Mouse (Mus musculus): Measurements from ENCODE around the gene Mical2.

The Mical2 gene

DNA sequence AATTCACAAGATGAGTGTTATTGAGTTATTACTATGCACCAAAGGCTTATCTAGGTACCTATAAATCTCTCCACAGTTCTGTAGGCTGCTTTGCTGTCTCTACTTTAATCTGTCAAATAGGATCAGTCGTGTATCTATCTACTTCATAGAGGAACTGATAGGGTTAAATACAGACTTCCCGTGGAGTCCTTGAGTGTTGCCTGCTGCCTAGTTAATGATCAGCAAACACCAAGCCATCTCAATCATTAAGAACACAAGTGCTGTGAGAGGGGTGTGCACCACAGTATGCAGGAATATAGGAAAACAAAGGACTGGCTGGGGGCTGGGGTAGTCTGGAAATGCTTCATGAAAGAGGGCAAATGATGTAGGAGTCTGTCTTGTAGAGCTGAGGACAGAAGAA is 50.2 kb downstream of the Mical2 start:
- DNase-seq (ENCODE audit: low spot score in 2 of 2), result no peak

DNA sequence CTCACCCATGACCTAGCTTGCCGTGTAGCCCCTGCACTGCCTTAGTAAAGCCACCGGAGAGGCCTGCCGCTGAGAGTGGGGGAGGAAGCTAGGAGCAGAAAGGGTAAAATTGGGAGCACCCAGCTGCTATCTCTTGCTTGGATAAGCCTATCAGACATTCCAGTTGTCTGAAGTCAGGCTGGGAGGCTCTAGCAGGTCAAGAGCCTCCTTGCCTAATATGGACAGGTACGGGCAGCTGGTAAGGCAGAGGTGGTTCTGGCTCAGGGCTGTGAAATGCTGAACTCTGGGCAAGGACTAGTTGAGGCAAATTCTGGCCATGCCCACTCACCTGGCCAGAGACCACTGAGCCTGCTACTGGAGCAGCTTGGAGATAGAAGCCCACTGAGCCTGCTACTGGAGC is 51.2 kb downstream of the Mical2 start:
- no peak for DNase-seq (ENCODE audit: low spot score in 2 of 2)

DNA sequence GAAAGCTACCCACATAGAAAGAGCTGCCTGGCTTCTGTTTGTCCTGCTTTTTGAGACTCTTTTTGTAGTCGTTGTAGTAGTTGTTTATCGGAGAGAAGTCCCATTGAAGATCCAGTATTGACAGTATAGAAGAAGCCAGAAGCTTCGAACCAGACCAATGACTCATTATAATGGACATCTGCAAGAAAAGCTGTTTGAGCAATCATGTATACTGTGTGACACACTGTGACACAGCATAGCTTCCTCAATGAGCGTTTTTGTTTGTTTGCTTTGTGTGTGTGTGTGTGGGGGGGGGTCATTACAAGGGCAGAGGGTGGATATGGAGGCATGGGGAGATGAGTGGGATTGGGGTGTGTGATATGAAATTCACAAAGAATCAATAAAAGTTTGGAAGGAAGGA is 53.0 kb downstream of the Mical2 start:
- DNase-seq (ENCODE audit: low spot score in 2 of 2), result no peak

DNA sequence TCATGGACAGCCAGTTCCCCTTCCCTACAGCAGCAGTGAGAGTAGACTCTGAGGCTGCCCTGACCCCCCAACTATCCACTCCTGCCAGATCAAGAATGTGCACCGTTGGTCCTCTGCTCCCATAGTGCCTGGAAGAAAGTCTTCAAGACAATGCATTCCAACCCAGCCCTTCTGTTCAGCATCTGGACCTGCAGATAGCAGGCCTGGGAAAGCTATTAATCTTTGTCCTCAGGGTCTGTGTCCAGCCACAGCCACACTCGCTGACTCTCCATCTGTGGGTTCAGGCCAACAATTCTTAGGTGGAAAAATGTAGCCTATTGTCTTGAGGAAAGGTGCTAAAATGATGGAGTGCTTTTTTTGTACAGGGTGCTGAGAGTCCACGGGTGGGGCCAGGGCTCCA is 54.8 kb downstream of the Mical2 start:
- DNase-seq (ENCODE audit: low spot score in 2 of 2), result no peak

DNA sequence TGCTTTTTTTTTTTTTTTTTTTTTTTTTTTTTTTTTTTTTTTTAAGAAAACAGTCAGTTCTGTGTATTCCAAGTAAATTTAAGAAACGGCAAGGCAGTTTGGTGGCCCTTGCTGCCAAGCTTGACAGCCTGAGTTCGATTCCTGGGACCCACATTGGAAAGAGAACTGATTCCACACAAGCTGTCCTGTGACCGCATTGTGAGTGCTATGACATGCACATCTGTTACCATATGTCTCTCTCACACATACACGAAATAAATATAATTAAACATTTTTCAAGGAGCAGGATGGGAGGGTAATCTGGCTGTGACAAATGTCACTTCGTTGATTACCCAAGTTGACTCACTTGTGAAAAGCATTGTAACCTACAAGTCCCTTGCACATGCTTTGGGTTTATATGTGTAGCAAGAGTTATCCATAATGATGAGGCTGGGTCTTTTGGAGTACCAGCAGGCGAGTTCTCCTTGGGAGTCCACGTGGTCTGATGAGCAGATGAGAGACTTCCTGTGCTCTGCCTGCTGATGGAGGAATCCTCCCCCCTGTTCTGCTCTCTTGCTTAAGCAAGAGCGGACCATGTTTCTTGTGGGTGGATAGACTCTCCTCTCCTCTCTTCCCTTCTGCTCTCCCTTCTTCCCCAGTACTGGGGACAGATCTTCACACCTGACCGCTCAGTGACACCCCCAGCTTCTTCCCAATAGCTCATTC is 58.1 kb downstream of the Mical2 start:
- no peak for DNase-seq (ENCODE audit: low spot score in 2 of 2)

DNA sequence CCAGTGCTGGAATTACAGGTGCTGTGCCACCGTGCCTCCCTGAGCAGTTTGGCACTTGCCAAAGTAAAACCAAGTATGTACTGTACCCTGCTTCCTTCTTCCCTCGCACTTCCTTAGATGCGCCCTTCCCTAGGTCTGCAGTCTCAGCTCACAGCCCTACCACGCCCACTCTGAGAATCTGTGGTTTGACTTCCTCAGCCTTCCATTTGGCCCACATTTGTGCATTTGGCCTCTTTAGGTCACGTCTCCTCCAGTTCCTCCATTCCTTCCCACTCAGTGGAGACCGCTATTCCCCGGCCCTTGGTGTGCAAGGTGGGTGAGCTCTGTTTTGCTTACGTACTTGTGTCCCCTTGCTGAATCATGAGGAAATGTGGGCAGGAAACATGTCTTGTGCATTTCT is 59.9 kb downstream of the Mical2 start:
- DNase-seq (ENCODE audit: low spot score in 2 of 2), result no peak

DNA sequence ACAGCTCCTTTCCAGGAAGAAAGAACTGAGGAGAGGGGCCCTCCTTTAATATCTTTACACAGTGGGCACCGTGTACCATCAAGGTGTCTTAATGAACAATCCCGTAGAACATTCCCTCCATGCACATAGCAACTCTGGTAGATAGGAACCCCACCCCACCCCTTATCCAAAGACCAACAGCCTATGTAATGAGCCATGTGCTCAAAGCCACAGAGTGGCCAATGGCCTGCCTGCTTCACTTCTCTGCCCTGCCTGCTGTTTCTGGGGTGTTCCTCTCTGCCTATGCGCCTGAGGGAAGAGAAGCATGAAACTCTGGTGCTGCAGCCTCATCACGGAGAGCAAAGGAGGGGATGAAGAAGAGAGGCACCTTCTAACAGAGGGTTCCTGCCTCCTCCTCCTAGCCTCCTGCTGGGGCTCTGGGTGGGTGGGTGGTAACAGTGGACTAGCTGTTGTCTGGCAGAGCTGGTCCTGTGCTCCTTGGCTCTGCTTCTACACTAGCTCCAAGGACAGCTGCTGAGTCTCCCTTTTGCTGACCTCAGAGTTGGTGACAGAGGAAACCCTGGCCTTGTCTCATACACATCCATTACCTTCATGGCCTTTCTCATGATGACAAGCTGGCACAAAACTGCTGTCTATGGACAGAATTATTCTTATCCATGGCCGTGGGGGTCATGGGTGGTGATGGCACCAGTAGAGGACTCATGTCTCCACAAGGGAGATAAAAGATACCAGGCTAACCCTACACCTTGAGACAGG is 62.9 kb downstream of the Mical2 start:
- no peak for DNase-seq (ENCODE audit: low spot score in 2 of 2)

DNA sequence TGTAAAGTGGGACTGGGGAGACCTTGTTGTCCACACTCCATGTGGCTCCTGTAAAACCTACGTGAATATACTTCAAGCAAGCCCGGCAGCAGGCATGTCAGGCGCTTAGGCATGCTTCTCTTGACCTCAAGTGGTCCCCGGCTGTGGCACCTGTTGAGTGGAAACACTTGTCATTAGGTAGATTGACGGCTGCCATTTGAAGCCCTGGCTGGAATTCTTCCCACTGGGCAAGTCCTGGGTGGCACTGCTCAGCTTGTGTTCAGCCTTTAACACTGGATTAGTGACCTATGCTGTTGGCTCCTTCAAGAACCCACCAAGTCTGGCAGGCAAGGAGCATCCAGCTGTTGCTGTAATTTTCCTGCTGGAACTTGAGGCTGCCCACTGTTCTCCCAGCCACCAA is 63.9 kb downstream of the Mical2 start:
- DNase-seq (ENCODE audit: low spot score in 2 of 2), result no peak

DNA sequence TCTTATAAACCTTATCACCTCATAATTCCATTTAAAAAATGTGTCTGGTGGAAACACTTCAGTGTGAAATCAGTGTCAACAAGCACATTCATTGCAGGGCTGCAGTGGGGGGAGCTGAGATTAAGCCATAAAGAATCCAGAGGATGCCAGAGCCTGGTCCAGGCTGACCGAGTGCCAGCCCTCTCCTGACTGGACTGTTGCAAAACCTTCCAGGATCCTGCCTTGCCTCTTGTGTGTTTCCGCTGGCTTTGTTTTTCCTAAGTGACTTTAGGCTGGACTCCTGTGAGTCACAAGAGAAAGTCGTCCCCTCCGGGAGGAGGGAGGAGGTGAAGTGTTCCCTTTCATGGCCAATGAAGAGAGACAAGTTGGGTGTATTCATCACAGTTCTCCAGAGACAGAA is 64.3 kb downstream of the Mical2 start:
- DNase-seq (ENCODE audit: low spot score in 2 of 2), result no peak

DNA sequence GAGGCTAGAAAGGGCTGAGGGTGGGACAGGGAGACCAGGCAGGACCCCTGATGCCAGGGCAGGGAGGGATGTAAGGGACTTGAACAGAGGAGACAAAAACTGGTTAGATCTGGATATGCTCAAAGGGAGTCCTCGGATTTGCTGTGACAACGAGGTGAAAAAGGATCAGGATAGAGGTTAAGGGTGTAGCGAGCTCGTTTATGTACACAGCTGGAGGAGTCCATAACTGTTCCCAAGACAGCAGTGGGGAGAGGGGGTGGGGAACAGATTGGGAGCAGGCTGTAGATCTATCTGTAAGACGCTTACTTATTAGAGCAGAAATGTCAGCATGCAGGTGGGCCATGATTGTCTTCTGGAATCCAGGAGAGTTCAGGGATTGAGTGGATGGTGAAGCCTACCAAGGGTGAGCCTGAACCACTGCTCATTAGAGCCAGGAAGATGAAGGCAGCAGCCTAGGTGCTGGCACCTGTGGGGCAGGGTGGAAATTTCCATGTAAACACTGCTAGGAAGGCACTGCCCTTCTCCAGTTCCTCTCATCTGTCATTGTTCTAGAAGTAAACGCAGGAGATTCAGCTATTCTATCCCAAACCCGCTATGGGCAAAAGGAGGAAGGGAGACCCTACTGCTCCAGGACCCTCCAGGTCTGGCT is 67.9 kb downstream of the Mical2 start:
- DNase-seq (ENCODE audit: low spot score in 2 of 2), result no peak

DNA sequence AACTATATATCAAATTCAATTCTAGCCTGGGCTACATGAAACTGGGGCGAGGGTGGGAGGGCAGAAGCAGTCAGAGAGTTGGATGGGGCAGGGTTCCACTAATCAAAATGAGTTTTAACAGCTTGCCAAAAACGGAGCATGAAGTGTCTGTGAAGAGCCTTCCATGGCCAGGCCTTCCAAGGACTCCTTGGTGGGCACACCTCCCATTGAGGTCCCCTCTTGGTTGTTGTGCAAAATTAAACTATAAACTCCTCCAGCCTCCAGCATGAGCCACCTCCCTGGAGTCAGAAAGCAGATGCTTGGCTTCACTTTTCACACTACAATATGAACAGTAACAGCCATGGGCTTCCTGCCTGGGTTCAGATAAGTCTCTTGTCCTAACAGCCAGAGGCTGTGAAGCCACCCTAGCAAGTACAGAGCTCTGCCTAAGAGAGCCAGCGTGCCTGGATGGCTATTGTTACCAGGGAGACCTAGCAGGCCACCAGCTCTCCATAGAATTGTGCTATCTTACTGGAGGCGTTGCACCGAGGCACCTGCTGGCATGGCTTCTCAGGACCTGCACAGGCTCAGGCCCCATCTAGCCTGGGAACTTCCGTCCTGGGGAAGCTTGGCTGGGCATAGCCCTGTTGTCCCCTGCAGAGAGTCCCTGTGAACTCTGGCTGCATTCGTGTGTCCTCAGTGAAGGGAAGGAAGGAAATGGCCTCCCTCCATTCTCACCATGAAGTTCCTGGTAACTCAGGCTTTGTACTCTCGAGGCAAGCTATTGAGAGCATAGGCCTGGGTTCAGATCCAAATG is 70.0 kb downstream of the Mical2 start:
- no peak for DNase-seq (ENCODE audit: low spot score in 2 of 2)

DNA sequence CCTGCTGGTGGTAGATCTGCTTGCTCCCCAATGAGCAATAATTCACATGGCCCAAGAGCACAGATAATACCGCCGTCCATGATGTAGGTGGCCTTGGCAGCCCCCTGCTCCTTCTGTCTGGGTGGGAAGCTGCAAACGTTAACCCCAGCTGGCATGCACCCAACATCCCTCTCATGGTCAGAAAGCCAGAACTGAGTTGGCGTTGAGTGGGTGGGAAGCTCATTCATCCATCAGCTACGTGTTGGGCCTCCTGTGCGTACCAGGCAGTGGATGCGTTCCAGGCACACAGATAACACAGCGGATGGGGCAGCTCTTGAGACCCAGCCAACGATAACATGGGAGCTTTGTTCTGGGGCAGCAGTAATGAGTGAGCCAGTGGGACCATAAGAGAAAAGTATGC is 72.4 kb downstream of the Mical2 start:
- DNase-seq (ENCODE audit: low spot score in 2 of 2), result no peak

DNA sequence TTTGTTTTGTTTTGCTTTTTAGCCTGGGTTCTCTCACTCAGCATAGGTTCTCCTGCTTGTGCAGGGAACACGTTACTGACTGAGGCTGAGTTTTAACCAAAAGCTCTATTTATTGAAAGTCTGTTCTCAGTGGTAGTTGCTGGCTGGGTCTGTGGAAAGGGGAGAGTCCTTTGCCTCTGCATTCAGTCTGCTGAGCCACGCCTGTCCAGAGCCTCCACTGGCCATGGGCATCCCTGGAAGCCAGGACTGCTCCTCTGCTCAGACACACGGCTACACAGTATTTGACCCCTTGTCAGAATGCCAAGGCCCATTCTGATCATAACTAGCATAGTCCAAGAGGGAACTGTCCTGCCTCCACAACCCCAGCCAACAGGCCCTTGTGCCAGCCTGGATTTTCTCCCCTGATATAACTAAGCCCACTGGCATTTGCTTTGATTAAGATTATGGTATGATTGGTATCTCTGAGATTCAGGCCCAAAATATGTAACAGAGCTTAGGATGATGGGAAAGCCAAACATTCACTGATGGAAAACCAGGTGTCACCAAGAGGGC is 73.3 kb downstream of the Mical2 start:
- no peak for DNase-seq (ENCODE audit: low spot score in 2 of 2)

DNA sequence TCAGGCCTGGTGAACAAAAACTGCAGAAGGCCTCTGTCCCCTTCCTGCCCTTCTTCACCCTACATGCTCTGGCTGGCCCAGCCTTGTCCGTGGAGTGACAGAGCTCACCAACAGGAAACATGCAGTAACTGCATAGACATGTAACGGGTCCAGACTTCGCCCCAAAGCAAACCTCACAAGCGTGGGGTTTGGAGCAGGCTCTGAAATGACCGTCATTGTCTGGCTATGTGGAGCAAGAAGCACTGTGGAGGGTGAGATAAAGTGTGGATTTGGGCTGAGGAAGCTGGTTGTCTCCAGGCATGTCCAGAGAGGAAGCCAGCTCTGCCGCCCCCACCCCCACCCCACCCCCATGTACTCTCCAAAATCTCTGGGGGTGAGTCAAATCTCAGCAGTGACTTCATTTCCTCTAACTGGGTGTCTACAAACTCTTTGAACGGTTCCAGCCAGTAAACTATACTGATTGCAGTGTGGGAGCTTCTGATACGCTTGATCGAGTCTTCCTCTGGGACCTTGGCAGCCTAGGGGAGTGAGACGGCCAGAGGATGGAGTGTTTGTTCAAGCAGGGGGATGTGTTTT is 74.0 kb downstream of the Mical2 start:
- no peak for DNase-seq (ENCODE audit: low spot score in 2 of 2)

DNA sequence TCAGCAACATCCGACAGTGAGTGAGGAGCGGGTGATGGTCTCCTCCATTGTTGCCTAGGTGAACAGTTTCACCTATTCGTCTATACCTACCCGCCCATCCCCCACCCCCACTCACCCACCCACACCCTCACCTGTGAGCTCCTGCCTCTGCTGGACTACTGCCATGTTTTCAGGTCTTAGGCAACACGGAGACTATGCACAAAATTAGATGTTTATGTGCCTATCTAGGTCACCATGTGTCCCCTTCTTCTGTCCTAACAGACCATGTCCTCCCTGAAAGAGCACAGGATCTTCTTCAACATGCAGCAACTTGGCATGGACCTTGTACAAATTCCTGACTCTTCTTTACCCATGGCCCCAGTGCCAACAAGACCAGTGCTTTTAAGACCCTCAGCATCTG is 74.5 kb downstream of the Mical2 start:
- DNase-seq (ENCODE audit: low spot score in 2 of 2), result no peak

DNA sequence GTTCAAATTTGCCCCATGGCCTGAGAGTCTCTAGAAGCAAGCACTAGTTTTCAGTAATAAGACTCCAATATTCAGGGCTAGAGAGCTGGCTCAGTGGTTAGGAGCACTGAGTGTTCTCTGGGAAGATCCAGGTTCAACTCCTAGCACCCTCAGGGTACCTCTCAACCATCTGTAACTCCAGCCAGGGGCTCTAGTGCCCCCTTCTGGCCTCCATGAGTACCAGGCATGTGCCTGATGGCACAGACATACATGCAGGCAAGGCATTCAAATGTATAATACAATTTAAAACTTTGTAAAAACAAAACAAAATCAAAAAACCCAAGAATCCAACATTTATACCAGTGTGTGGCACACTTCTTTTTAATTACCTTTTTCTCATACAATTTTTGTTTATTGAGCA is 75.4 kb downstream of the Mical2 start:
- no peak for DNase-seq (ENCODE audit: low spot score in 2 of 2)

DNA sequence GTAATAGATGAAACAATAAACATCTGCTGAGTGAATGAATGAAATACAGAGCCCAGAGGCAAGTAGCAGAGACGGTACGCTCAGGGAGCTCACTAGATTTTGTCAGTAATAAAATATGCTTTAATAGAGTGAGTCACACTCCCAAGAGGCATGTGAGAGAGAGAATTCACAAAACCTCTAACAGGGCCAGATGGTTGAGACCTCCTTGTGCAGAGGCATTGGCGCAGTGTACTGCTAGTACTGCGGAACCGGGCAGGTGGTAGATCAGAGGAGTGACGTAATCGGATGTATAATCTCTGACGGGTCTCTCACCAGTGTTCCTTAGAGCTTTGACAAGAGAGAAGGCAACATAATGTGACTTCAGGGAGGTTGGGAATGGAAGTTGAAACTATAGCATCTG is 78.7 kb downstream of the Mical2 start:
- DNase-seq (ENCODE audit: low spot score in 2 of 2), result no peak

DNA sequence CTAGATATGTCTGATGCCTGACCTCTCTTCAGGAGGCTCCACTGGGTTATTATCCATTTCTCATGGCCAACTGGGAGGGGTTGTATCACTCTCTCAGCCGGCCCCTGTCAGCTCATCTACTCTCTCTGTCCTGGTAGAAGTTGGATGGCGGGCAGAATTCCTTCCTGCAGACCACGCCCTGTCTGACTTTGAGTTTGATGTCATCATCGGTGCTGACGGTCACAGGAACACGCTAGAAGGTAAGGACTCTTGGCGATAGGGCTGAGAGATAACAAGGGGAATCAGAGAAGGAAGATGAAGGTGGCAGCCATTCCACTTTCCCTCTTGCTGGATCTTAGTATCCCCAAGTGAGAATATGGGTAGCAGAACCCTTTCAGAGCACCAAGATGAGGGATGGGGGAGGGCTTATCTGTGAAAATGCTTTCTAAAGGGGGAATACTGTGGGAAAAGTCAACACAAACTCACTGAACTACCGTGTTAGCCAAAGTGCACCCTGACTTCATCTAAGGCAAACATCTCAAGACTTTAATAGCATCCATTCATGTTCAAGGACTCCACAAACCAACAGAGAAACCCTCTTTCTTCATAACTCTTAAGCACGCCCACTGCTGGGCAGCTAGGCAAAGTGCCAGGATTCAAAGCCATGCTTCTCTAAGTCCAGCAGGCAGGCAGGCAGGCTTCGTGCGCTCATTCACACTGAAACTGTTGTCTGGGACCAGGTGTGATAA is 83.8 kb downstream of the Mical2 start:
- DNase-seq (ENCODE audit: low spot score in 2 of 2), result no peak

DNA sequence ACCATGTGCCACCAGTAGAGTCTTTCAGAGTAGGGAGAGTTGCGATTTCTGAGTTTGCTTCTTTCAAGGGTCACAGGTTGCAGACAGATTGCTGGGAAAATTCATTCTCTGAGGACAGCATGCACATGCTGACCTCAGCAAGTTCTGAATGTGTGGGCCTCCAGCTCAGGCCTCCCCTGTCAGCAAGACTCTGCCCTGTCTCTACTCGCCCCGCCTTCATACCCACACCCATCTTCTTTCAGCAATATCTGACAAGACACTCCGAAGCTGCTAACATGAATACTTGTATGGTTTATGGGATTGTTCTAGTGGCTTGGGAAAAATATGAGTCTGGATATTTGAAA is 84.3 kb downstream of the Mical2 start:
- DNase-seq (ENCODE audit: low spot score in 2 of 2), result no peak

DNA sequence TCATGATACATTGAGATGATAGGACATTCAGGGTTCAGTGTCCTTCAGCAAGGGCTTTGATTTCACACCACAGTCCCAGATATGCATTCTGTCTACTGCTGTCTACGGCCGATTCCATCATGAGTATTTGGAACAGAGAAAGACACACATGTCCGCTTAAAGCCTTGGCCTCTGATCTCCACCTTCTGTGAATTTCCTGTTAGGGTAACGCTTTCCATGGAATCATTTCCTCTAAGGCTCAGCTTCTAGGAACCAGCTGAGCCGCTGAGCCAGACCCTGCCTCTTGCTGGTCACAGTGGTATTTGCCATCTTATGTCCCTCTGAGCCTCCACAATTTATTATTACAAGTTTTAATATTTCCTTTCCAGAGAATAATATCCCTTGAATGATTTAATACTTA is 87.6 kb downstream of the Mical2 start:
- no peak for DNase-seq (ENCODE audit: low spot score in 2 of 2)

DNA sequence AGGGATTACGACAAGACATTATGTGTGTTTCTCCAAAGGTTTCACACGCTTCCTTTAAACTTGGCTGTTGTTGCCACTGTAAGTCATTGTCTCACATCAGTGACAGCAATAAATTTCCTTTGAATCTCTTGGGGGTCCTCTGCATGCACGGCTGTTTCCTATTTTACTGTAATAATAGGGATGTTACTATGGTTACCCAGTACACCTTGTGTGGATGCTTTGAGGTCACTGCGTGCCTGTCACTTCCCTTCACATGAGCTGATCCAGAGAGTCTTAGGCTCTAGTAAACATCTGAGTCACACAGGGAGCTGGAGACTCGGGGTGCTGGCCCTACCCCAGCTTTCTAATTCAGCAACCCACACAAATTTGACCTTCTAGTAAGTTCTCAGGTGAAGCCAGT is 88.0 kb downstream of the Mical2 start:
- no peak for DNase-seq (ENCODE audit: low spot score in 2 of 2)

Data from spleen, postnatal 14 days (tissue).